Mouse (Mus musculus) forelimb bud, embryonic 11.5 days (tissue): ENCODE measurements at regions not wholly inside any gene's neighbourhood (a gene's known extent, or its start where the extent isn't known, plus 50 kb on each side); places are given as distances from the start of the nearest gene placed in this dataset.
"Not testable (repeated sequence)": the region's sequence is repeated elsewhere in the genome, so short reads cannot be mapped to it uniquely, and the experiment has no call there.

Source experiments
- DNase-seq: peaks from one replicate; pipeline ENCODE4 v3.0.0-alpha.2; 2012; ENCODE audit warnings: low read depth, low spot score

- no peak for DNase-seq
Measured at GRCm38 (mm10) chr10:117499864-117500453, 120.1 kb upstream of the Cpsf6 start.

- DNase-seq, result no peak
Measured at GRCm38 (mm10) chr10:117499177-117499863, 119.5 kb upstream of the Cpsf6 start.

GRCm38 (mm10) chr10:117498497-117498896 is 118.7 kb upstream of the Cpsf6 start:
- DNase-seq, result no peak

GRCm38 (mm10) chr10:117497565-117498256 is 117.9 kb upstream of the Cpsf6 start:
- no peak for DNase-seq

- not testable (repeated sequence) for DNase-seq
Measured at GRCm38 (mm10) chr10:117497082-117497481, 117.3 kb upstream of the Cpsf6 start.

- no peak for DNase-seq
Measured at GRCm38 (mm10) chr10:117496064-117497011, 116.5 kb upstream of the Cpsf6 start.

GRCm38 (mm10) chr10:117494171-117494701 is 114.4 kb upstream of the Cpsf6 start:
- DNase-seq, result no peak

- no peak for DNase-seq
Measured at GRCm38 (mm10) chr10:117493824-117494121, 114.0 kb upstream of the Cpsf6 start.

GRCm38 (mm10) chr10:117493091-117493823 is 113.4 kb upstream of the Cpsf6 start:
- no peak for DNase-seq

GRCm38 (mm10) chr10:117492391-117492990 is 112.7 kb upstream of the Cpsf6 start:
- no peak for DNase-seq

- no peak for DNase-seq
Measured at GRCm38 (mm10) chr10:117491711-117492110, 111.9 kb upstream of the Cpsf6 start.

- DNase-seq, result no peak
Measured at GRCm38 (mm10) chr10:117490851-117491595, 111.2 kb upstream of the Cpsf6 start.

GRCm38 (mm10) chr10:117483091-117483600 is 103.3 kb upstream of the Cpsf6 start:
- DNase-seq, result no peak

- no peak for DNase-seq
Measured at GRCm38 (mm10) chr10:117482361-117482760, 102.5 kb upstream of the Cpsf6 start.

GRCm38 (mm10) chr10:117481341-117481990 is 101.7 kb upstream of the Cpsf6 start:
- DNase-seq, result no peak

- DNase-seq, result no peak
Measured at GRCm38 (mm10) chr10:117480456-117480850, 100.6 kb upstream of the Cpsf6 start.

- DNase-seq, result no peak
Measured at GRCm38 (mm10) chr10:117479721-117480455, 100.1 kb upstream of the Cpsf6 start.

GRCm38 (mm10) chr10:117478931-117479280 is 99.1 kb upstream of the Cpsf6 start:
- no peak for DNase-seq
